Mouse (Mus musculus) right cerebral cortex, adult 18-20 months (tissue): ENCODE results near the gene Arhgef2.
A peak's percentile ranks its signal among the peaks of the same experiment; 100 is the strongest.
"Not testable (repeated sequence)": the region's sequence is repeated elsewhere in the genome, so short reads cannot be mapped to it uniquely, and the experiment has no call there.

ENCODE experiments used
- DNase-seq: peaks from one replicate; pipeline ENCODE4 v3.0.0; 2022; ENCODE audit warnings: mixed read lengths

Gene Arhgef2

DNA sequence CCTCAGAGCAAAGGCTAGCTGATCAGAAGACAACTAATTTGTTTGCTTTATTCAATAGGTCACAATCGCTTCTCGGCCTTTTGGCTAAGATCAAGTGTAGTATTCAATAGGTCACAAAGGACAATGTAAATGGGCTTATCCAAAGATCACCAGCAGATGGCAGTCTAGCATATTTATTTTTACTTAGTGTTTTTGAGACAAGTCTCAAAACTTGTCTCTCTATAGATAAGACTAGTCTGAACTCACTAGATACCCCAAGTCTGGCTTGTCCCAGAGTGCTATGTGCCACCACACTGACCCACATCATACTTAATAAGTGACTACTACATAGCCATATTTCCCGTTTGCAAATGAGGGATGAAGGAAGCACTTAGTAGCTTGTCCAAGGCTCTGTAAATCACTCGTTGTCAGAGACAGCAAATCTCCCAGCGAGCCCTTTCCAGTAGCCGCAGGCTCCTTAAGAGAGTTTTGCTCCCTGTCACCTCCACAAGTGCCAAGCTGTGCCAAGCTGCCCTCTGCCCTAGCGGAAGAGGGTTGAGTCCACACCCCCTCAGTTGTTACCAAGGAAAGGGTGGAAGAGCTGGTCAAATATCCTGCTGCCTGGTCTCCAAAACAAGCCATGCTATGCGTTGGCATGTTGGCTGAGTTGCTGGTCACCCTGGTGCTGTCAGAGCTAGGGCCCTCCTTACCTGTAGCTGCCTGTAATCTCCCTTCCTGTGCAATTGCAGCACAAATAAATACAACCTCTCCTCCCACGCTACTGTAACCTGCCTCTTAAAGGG lies 13.6 kb upstream of the Arhgef2 start:
- peak; percentile 15 for DNase-seq

GRCm38 (mm10) chr3:88592942-88593576 lies 12.7 kb upstream of the Arhgef2 start:
- no peak for DNase-seq

GRCm38 (mm10) chr3:88593893-88594580 lies 11.7 kb upstream of the Arhgef2 start:
- no peak for DNase-seq

- not testable (repeated sequence) for DNase-seq
Observed at GRCm38 (mm10) chr3:88596547-88596946, 9.2 kb upstream of the Arhgef2 start.

DNA sequence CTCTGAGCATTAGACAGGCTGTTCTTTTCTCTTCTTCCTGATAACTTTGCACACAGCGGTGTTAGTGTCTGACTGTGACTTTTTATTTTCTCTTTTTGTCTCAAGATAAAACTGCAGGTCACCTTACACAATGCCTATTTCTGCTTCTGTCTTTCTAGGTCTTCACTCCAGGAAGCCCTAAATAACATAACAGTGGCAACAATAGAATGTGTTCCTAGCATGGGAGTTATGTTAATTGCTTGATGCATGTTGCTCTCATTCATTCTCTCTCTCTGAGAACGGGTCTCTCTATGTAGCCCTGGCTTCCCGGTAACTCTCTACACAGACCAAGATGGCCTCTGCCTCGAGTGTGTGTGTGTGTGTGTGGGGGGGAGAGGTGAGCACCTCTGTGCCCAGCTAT lies 3.3 kb upstream of the Arhgef2 start:
- DNase-seq = no peak

- DNase-seq = no peak
Observed at GRCm38 (mm10) chr3:88603714-88604161, 2.0 kb upstream of the Arhgef2 start.

- no peak for DNase-seq
Observed at GRCm38 (mm10) chr3:88604863-88605262, 903 bp upstream of the Arhgef2 start.

DNA sequence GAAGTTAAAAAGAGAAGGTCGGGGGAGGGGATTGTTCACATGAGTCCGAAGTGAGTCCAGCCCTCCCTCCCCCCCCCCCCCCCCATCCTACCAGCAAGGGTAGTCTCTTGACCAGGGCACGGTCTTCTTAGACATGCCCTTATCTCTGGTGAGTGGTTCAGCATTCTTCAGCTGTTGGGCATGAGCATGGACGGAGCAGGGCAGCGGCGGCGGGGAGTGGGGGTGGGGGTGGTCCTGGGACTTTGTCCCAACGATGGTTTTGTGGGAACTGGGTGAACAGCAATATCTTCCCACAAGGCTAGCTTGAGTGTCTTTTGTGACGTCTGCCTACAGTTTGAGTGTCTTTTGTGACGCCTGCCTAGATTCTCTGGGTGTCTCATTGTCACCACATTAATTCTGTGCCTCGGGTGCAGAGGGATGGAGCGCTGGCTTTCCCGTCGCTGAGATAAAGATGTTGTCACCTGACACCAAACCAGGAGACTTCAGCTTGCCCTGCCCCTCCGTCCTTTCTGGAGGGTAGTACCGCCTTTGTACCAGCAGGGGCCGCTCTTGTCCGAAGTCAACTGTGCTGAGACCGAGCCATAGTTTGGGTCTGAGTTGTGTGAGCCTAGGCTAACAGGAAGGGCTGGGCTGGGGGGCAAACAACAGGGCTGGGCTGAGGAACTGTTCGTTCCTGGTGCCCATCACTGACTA lies 1.4 kb downstream of the Arhgef2 start:
- peak; percentile 88 for DNase-seq

DNA sequence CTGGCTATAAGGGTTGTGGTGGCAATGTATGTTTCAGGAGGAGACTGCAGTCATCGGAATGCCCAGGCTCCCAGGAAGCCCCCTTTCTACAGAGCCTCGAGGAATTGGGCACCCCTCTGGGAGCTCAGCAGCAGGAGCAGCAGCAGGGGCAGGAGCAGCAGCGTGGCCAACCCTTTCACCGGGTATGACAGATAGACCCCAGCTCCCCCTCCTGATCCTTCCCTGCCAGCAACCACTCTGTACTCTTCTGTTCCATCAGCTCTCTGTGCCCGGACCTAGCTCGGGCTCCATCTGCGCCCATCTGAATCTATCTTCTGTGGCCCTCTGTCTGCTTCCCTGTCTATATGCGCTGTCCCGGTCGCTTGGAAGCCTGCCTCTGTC lies 2.0 kb downstream of the Arhgef2 start:
- DNase-seq = no peak

- DNase-seq = no peak
Observed at GRCm38 (mm10) chr3:88609066-88609465, 3.3 kb downstream of the Arhgef2 start.

DNA sequence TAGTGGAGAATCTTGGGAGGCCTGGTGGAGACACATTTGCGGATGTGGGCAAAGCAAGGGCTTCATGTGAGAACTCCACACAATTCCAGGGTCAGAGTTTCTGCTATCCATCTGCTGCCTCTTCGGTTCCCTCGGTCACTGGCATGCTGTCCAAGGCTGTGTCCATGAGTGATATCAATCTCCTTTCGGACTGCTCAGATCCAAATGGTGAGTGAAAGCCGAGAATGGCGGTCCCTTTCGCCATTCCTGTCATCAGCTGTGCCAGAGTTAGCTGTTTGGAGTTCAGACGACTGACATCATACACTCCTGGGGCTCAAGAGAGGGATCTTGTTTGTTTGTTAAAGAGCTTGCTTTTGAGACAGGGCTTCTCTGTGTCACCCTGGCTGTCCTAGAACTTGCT lies 8.7 kb downstream of the Arhgef2 start:
- DNase-seq = no peak

DNA sequence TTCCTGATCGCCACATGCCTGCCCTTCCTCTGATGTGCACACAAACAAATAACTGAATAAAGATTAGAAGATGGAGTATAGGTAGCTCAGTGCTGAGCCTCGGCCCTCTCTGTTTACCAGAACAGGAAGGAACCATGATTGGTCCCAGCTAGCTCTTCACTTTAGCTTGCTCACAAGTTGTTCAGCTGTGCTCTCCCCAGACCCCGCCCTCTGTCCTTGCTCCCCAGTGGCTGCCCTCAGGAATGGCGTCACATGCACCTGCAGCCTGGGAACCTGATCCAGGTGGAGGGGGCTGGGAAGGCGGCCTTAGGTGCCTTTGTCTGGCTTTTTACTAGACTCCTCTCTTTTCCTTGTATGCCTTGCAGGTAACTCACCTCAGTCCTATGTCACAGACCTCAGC lies 9.4 kb downstream of the Arhgef2 start:
- DNase-seq = no peak

GRCm38 (mm10) chr3:88615902-88616391 lies 10.2 kb downstream of the Arhgef2 start:
- no peak for DNase-seq

GRCm38 (mm10) chr3:88616951-88617500 lies 11.3 kb downstream of the Arhgef2 start:
- DNase-seq = no peak

DNA sequence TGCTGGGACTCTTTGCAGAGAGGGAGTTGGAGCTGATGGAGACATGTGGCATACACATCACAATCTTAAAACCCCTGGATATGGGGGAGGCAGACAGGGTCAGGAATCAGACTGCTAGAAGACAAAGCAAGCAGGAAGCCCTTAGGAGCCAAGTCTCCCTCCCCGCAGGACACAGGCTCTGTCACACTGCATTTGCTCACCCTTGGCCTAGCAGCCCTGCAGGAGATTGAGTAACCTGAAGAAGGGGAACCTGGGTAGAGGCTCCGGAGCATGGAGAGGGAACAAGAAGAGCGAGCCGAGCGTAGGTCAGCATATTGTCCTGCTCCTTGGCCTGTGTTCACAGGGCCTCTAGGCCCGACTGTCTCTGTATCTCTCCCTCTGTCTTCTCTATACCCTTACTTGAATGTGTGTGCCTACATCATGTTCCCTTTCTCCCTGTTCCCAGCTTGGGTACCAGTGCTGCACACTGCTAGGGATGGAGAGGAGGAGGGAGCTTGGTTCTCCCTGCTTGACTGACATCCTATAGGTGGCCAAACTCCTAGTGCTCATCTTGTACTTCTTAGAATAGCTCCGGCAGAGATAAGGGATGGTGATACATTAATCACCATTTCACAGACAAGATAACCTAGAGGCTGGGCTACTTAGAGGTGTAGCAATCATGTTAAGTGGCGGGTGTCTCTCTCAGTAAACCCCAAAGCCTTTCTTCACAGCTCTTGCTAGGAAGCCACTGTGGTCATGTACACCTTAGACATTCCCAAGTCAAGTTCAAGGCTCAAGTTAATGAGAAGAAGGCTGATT lies 12.5 kb downstream of the Arhgef2 start:
- DNase-seq = no peak

- no peak for DNase-seq
Observed at GRCm38 (mm10) chr3:88619113-88620097, 13.6 kb downstream of the Arhgef2 start.

DNA sequence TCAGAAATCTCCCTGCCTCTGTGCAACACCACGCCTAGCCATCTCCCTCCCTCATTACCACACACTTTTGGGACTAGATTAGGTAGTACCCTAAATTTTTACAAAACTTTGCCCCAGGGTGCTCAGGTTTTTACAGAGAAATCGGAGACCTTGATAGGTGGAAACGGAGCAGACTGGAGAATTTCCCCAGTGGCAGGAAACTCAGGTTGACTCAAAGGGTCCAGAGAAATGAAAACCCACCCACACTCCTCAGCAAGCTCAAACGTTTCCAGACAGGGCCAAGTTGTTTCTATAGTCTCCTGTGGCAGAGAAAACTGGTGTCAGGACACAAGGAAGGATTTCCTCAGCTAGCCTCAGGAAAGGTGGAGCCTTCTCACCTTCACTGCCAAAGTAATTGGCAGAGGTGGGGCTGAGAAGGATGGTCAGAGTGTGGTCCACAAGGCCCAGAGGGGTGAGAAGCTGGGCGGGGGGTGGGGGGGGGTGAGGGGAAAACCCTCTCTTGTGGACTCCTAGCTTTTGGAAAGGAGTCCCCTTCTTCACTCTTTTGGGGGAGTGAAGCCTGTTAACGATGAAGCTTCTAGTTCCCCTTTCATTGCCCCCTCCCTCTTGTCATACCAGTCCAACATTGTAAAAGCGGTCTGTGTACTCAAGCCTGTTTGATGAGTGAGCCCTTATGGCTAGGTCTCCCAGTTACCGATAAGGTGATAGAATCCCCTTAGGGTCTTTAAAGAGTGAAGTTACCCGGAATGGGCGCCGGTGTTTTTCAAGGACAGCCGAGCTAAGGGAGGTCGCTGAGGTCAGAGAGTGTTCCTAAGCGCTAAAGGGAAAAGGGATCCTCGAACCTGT lies 14.6 kb downstream of the Arhgef2 start:
- no peak for DNase-seq

GRCm38 (mm10) chr3:88620992-88621536 lies 15.3 kb downstream of the Arhgef2 start:
- no peak for DNase-seq

GRCm38 (mm10) chr3:88621537-88622112 lies 15.9 kb downstream of the Arhgef2 start:
- no peak for DNase-seq
